Mouse (Mus musculus) E14TG2a.4 (cell line): ENCODE measurements around the gene 2010111I01Rik.

Experiments
- CTCF ChIP-seq: conservative IDR thresholded peaks from 2 replicates; pipeline ENCODE4 v1.5.1; 2014; ENCODE audit warnings: low read length
- NANOG ChIP-seq: IDR thresholded peaks from 2 replicates; pipeline ENCODE4 v1.6.1; 2014; ENCODE audit warnings: borderline replicate concordance, low read length, mixed read lengths
- POU5F1 ChIP-seq: IDR thresholded peaks from 2 replicates; pipeline ENCODE4 v1.6.1; 2014; ENCODE audit warnings: low read length, borderline replicate concordance

DNA sequence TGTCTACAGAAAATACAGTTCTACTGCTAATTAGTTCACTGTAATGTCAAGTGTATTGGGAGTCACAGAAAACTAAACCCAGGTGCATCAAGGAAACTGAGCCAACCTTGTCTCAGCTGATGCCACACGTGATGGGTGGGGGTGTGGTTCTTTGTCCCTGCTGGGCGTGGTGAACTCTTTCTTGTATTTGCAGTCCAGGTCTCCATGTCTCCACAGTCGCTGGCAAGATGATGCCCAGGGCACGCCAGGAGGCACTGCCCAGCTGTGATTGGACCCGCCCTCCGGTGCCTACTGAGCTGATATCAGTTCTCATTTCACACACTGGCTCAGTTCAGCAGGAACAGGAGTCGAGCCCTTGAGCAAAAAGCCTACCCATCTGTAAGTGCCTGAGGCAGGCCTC lies 336.2 kb downstream of the 2010111I01Rik start:
- no peak for TF ChIP-seq CTCF
- no peak for TF ChIP-seq POU5F1
- no peak for TF ChIP-seq NANOG
